Mouse (Mus musculus): Measurements from ENCODE around the gene Vmn1r79. TPM values are rescaled to one million over a fixed set of nuclear protein-coding genes. Genes with fewer than 3 reads are reported as not detected.
"Not testable (repeated sequence)": the region's sequence is repeated elsewhere in the genome, so short reads cannot be mapped to it uniquely, and the experiment has no call there.

Vmn1r79 gene
- polyA plus RNA-seq (2015; fragmentation: Nextera tagmentation; extraction: Ambion mirVana) = not detected in 2 replicates

- ATAC-seq (ENCODE audit: low FRiP score); H3K27me3 ChIP-seq; H3K4me1 ChIP-seq (replicated peaks); H3K4me3 ChIP-seq; H3K27ac ChIP-seq; H3K36me3 ChIP-seq; H3K4me2 ChIP-seq; H3K9ac ChIP-seq; H3K9me3 ChIP-seq: not testable (repeated sequence)
Measured at GRCm38 (mm10) chr7:12170979-12171378, at the start of gene Vmn1r79. TSS of gene Vmn1r79 (plus strand) at chr7:12171279.

- Histone ChIP-seq H3K9ac (no peak within 1 kb of the TSS), H3K36me3 (no peaks in the 10 kb centered on the region), H3K9me3 (no peaks in the 10 kb centered on the region), H3K4me1 (replicated peaks) (no peaks in the 10 kb centered on the region), H3K27me3 (no peaks in the 10 kb centered on the region), H3K4me2 (no peak within 1 kb of the TSS), H3K4me3 (no peak within 1 kb of the TSS), H3K27ac (no peak within 1 kb of the TSS)
- no peak for ATAC-seq (ENCODE audit: low FRiP score)
- 72% methylated on average over 2 of the region's 2 CpGs for WGBS
Measured at GRCm38 (mm10) chr7:12149957-12150356, 21.1 kb upstream of the Vmn1r79 start, which contains the start of gene Vmn1r78. TSS of gene Vmn1r78 (plus strand) at chr7:12150257.

GRCm38 (mm10) chr7:12156463-12156862 lies 14.6 kb upstream of the Vmn1r79 start:
- 61% methylated on average over 1 of the region's 1 CpGs for WGBS
- ATAC-seq (ENCODE audit: low FRiP score); H3K27ac ChIP-seq; H3K9ac ChIP-seq; H3K36me3 ChIP-seq; H3K9me3 ChIP-seq; H3K4me3 ChIP-seq; H3K4me1 ChIP-seq (replicated peaks); H3K4me2 ChIP-seq; H3K27me3 ChIP-seq: not testable (repeated sequence)

GRCm38 (mm10) chr7:12172926-12173325 lies 1.8 kb downstream of the Vmn1r79 start:
- not testable (repeated sequence) for H3K4me2 ChIP-seq; H3K36me3 ChIP-seq; H3K4me1 ChIP-seq (replicated peaks); H3K4me3 ChIP-seq; H3K27ac ChIP-seq; ATAC-seq (ENCODE audit: low FRiP score); H3K9me3 ChIP-seq; H3K27me3 ChIP-seq; H3K9ac ChIP-seq
- WGBS = 63% methylated on average over 2 of the region's 2 CpGs

GRCm38 (mm10) chr7:12188986-12189385 lies 17.9 kb downstream of the Vmn1r79 start, which contains the start of gene Vmn1r80:
TSS of gene Vmn1r80 (plus strand) at chr7:12189286.
- H3K27me3 ChIP-seq = no peaks in the 10 kb centered on the region
- no peaks in the 10 kb centered on the region; the same call in none of the 2 replicates for H3K9me3 ChIP-seq
- no peak within 1 kb of the TSS for H3K9ac ChIP-seq
- no peak within 1 kb of the TSS for H3K4me3 ChIP-seq
- ATAC-seq (ENCODE audit: low FRiP score) = no peak
- no peak within 1 kb of the TSS for H3K4me2 ChIP-seq
- H3K36me3 ChIP-seq = no peaks in the 10 kb centered on the region
- WGBS = 86% methylated on average over 1 of the region's 1 CpGs
- no peak within 1 kb of the TSS for H3K27ac ChIP-seq
- no peaks in the 10 kb centered on the region for H3K4me1 ChIP-seq (replicated peaks)

- Histone ChIP-seq H3K4me1 (replicated peaks) (no peaks in the 10 kb centered on the region), H3K27me3 (no peaks in the 10 kb centered on the region), H3K9ac (no peak overlapping the region), H3K9me3 (peaks cover 20% of the 10 kb centered on the region), H3K27ac (no peak overlapping the region), H3K4me3 (no peak overlapping the region), H3K36me3 (no peaks in the 10 kb centered on the region), H3K4me2 (no peak overlapping the region)
- ATAC-seq (ENCODE audit: low FRiP score) = no peak
- WGBS = 63% methylated on average over 2 of the region's 2 CpGs
Measured at GRCm38 (mm10) chr7:12204141-12204540, 33.1 kb downstream of the Vmn1r79 start.

Other genes starting within 250 kb of the Vmn1r79 start
- not detected in 2 replicates for gene Vmn1r76, start 233.1 kb upstream of the Vmn1r79 start, polyA plus RNA-seq (2015; fragmentation: Nextera tagmentation; extraction: Ambion mirVana)
- gene Vmn1r77, start 134.5 kb upstream of the Vmn1r79 start, polyA plus RNA-seq (2015; fragmentation: Nextera tagmentation; extraction: Ambion mirVana) = not detected in 2 replicates
- not detected in 2 replicates for gene Vmn1r78, start 21.0 kb upstream of the Vmn1r79 start, polyA plus RNA-seq (2015; fragmentation: Nextera tagmentation; extraction: Ambion mirVana)
- not detected in 2 replicates for gene Vmn1r80, start 18.0 kb downstream of the Vmn1r79 start, polyA plus RNA-seq (2015; fragmentation: Nextera tagmentation; extraction: Ambion mirVana)
- not detected in 2 replicates for gene Vmn1r81, start 97.0 kb downstream of the Vmn1r79 start, polyA plus RNA-seq (2015; fragmentation: Nextera tagmentation; extraction: Ambion mirVana)
- not detected in 2 replicates for gene Vmn1r82, start 129.2 kb downstream of the Vmn1r79 start, polyA plus RNA-seq (2015; fragmentation: Nextera tagmentation; extraction: Ambion mirVana)
- gene Vmn1r83, start 158.2 kb downstream of the Vmn1r79 start, polyA plus RNA-seq (2015; fragmentation: Nextera tagmentation; extraction: Ambion mirVana) = not detected in 2 replicates
- not detected in 2 replicates for gene Vmn1r84, start 198.0 kb downstream of the Vmn1r79 start, polyA plus RNA-seq (2015; fragmentation: Nextera tagmentation; extraction: Ambion mirVana)